Mouse (Mus musculus) spleen, embryonic (tissue): ENCODE measurements at regions not wholly inside any gene's neighbourhood (a gene's known extent, or its start where the extent isn't known, plus 50 kb on each side); places are given as distances from the start of the nearest gene placed in this dataset.

Source experiments
- CTCF ChIA-PET: fragments of 350-600 bp; sonication (Branson Sonifier 250); formaldehyde crosslinking; loops from one replicate; lab custom pipeline; 2022; lab: Charles Lee

DNA sequence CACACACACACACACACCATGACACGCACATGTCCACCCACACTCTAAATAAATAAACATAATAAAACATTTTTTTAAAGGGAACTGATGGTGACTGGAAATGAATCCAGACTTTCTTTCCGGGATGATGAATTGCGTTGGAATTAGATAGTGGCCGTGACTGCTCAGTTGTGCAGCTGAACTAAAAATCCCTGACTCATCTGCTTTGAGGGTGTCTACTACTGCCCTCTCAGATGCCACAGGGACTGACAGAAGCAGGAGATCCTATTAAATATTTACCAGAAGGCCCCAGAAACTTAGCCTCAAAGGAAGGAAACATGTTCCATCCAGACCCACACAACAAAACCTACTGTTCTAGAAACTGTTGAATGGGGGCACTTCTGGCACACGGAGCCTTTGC, 65.7 kb downstream of the Polr2m start:
- CTCF ChIA-PET, result no interaction called here

DNA sequence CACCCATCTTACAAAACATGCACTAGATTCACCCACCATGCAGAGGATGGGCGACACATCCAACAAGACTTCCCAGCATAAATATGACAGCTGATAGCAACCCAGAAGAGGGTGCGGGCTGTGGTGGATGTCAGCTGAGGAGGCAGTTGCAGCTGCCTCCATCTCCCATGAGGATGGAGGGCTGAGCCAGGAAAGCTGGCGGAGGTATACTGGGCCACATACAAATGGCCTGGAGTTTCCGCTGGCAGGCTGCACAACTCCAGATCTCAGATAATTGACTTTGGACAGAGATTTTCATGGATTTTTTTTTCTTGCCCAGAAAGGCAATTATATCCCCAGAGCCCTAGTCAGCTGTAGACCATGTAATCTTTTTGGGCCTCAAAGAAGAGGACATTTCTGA, 67.2 kb downstream of the Polr2m start:
- CTCF ChIA-PET, result no interaction called here

DNA sequence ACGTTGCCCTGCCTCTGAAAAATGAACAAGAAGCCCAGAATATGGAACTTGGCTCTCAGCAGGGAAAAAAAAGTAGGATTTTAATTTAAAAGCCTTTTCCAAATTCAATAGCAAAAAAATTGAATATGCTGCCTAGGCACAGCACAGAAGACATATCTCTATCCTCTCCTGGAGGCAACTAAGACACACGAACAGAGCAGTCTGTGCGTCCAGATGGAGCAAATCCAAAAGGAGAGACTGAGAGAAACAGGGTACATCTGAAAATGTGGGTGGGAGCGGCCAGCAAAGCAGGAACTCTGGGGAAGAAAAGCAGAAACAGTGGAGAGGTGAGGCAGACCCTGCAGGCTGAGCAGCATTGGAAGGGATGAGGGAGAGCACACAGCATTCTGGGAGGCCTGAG, 68.5 kb downstream of the Polr2m start:
- CTCF ChIA-PET, result no interaction called here

DNA sequence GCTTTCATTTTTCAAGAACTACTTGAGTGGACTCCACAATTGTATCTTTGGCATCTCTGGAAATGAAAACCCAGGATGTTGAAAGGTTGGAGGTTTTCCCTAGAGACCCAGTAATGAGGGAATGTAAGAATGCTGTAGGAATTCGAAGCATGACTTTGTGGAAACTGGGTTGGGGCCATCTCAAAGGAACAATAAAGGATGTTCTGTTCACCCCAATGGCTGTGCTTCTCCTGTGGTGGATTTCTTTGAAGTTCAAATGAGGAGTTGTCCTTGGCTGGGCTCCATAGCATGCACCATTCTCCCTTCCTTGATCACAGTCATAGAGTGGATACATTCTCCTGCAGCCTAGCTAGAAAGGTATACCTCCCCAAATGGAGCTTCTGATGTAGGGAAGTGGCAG, 74.6 kb downstream of the Polr2m start:
- CTCF ChIA-PET, result no interaction called here

DNA sequence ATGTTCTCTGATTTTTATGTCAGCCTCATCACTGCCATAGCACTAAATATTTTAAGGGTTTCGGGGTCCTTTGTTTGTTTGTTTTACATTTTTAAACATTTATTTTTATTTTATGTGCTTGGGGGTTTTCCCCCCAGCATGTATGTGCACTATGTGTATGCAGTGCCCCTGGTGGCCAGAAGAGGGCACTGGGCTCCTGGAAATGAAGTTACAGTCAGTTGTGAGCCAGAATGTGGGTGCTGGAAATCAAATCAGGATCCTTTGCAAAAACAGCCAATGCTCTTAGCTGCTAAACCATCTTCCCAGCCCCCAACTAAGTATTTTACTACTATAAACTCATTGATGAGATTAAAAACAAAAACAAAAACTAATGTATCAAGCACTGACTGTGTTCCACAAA, 75.8 kb downstream of the Polr2m start:
- CTCF ChIA-PET, result no interaction called here

DNA sequence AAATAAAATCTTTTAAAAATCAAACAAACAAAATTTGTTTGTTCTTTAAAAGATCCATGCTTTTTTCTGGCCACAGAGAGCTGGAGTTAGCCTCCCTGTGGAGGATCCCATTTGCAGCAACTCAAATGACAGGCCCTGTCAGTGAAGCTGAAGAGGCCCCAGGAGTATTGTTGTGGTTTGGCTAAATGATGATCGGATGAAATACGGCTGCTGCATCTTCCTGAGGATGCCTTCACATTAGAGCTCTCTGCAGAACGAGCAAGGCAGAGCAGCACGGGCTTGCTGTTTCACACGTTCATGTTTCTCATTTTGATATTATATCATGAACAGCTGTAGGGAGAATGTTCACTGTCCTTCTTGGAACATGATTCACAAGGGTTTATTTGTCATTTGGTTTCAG, 76.8 kb downstream of the Polr2m start:
- CTCF ChIA-PET, result interaction anchor here (0.7 kb wide), 1 partner anchor 1319 kb away, joined by 4 read pairs; no protein-coding TSS in a partner anchor

DNA sequence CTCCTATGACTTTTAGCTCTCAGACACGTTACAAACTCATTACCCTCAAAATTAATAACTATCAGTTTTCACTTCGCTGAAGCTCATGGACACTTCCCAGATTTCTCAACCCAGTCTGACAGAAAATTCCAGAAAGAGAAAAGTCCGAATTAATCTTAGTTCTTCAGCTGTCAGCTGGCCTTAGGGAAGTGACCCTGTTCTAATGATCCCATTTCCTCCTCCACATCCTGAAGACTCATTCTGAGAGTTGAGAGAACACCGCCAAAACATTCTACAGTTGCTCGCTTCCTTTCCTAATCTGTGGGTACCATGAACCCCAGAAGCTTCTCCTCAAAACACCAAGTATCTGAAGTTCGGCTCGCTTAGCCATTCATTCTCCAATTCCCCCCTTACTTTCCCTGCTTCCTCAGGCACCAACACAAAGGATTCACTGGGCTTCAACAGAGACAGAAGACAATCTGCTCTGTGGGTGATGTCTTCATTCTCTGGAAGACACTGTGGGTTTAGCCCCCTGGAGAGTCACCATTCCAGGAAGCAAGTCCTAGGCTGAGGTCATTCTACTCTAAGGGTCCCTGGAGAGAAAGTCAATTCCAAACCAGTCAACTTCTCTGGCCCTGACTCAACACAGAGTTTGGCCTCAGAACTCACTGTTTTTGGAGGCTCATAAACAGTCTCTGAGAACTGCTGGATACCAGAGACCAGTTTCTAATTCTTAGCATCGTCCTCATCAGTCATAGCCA, 81.2 kb downstream of the Polr2m start:
- CTCF ChIA-PET, result no interaction called here

DNA sequence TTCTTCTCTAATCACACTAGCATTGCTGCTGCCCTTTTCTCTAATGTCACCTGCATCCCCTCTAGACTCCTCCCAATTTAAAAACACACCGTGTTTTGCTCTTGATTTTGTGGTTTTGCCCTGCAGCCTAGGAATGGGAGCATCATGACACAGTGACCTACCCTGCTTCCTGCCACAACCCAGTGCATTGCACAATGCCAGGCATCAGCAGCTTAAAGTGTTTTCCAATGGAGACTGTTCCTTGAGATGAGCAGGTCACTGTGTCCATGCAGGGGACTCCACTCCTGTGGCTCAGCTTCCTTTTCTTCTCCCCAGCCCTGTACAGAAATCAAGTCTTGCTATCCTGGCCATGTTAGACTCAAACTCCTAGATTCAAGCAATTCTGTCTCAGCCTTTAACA, 84.1 kb downstream of the Polr2m start:
- CTCF ChIA-PET, result no interaction called here

DNA sequence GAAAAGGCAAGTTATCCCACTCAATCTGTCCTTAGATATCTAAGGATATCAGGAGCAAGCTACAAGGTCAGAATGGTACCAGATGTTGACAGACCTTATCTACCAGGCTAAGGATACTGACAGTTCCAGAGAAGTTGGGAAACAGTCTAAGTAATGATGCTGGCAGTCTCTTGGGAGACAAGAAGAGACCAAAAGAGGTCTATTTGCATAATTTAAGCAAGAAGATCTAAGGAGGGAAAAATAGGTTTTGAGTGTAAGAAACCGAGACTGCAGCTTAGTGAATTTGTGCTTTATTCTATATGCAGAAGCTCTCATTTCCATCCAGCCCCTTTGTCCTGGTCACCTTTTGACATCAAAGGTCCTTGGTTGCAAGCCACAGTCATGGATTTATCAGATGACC, 86.4 kb downstream of the Polr2m start:
- CTCF ChIA-PET, result no interaction called here

DNA sequence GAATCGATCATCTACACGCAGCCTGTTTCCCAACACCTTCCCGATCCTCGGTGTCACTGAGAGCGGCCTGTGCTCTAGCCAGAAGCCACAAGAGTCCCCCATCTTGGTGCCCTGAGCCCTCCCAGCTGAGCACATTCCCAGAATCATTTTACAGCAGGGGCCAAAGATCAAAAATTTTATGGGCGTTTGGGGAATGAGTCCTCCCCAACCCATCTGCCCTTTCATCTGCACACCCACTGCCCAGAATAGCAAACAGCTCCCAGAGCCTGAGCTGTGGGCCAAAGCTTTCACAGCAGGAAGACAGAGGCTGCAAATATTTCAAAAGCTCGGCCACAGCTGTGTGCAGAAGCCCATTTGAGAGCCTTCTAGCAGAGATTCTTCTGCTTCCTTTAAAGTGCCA, 89.0 kb downstream of the Polr2m start:
- CTCF ChIA-PET, result interaction anchor here (0.5 kb wide), 1 partner anchor 18 kb away, joined by 4 read pairs; no protein-coding TSS in a partner anchor

DNA sequence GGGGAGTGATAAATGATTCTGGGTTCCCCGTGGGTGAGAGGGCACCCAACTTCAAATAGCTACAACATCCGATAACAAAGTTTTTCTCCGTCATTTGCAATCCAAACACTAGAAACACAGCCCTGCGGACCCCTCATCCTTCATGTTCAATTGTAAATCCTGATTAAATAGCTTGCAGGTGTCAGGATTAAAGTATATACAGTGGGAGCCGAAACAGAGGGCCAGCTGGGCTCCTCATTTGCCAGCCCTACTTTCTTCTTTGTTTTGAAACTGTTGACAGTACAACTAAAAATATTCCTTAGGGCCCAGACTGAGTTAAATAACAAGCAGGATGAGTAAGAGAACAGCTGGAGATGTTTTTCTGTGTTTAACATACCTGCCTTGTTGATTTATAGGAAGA, 95.5 kb downstream of the Polr2m start:
- CTCF ChIA-PET, result no interaction called here

DNA sequence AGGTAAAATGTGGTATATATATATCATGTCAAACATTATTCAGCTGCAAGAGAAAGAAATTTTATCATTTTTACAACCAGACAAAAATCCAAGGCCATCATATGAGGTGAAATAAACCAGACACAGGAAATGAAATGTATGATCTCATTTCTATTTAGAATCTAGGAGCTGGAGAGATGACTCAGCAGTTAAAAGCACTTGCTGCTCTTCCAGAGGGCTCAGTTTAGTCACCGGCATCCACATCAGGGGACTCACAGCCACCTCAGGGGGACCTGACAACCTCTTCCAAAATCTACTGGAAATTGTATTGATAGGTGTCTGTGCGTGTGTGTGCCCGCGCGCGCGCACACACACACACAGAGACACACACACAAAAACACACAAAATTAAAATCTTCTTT, 98.3 kb downstream of the Polr2m start:
- CTCF ChIA-PET, result no interaction called here

DNA sequence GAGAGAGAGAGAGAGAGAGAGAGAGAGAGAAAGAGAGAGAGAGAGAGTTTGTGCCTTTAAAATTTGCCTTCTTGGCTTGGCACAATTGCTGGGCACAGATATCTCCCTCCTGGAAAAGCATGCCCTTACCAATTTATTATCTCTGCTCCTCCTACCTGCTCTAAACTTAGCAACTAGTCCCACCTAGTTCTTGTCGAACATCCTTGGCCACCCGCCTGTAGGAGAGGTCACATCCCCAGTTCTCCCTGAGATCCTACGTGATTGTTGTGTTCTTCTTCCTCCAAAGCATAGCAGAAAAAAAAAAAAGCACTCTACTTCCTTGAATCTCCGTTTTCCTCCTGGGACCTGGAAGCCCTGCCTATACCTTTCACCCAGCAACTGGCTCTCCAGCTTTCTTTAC, 101.8 kb downstream of the Polr2m start:
- CTCF ChIA-PET, result no interaction called here

DNA sequence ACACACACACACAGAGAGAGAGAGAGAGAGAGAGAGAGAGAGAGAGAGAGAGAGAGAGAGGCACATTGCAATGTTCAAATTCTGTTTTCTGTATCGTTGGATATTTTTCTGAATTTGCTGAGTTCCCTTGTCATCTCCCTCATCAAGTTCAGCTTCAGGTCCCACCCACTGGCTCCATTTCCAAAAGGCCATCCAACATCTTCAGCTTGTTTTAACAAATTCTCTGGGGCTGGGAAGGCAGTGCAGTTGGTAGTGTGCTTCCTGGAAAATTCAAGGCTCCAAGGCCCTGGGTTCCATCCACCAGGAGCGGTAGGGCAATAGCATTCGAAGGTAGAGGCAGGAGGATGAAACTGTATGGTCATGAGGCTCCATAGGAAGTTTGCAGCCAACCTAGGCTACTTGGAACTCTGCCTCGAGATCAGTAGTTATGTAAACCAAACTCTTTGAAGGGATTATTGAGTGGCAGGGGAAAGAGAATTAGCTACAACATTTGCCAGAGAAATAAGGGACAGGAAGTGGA, 105.9 kb downstream of the Polr2m start:
- CTCF ChIA-PET, result no interaction called here

DNA sequence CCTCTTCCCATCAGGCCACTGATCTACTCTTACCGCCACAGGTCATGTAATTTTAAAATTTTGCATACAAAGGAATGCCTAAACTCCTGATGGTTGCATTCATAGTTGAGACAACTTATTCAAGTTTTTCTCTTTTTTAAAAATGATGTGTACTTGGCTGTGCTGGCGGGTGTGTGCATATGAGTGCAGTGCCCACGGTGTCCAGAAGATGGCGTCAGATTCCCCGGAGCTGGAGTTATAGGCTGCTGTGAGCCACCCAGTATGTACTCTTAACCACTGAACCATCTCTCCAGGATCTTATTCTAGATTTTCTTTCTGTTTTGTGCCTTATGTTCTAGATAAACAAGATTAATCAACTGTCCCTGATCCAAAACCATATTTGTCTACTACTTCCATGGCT, 116.0 kb downstream of the Polr2m start:
- CTCF ChIA-PET, result no interaction called here

DNA sequence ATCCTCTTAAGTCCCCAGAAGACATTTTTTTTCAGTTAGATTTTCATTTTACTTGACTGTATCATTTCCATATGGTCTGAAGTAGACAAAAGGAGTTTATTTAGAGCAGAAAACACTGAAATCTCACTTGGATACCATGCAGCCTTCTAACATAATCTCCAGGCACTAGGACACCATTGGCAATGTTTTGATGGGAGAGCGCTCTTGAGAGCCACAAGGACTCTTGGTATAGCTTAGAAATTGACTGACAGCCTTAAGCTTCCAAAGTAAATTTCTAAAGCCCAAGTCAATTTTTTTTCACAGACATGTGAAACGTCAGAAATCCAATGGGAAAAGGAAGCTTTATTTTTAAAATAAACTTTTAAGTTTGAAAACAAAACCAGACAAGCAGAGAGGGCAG, 116.5 kb downstream of the Polr2m start:
- CTCF ChIA-PET, result no interaction called here

DNA sequence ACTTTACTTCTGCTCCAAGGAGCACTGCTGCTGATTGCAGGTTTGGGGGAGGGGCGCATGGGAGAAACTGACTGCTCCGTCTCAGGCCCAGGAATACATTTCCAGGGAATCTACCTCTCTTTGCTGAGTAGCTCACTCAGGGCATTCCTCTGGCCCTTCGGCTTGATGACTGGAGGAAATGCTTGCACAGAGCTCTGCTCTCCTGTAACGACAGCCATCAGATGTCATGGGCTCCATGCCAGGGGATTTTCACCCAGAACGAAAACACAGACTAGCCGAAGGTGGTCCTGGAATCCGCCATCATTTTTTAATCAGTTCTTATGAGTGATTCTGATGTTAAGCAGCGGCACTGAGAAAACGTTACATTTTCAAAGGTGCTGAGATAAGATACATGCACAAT, 119.2 kb downstream of the Polr2m start:
- CTCF ChIA-PET, result no interaction called here

DNA sequence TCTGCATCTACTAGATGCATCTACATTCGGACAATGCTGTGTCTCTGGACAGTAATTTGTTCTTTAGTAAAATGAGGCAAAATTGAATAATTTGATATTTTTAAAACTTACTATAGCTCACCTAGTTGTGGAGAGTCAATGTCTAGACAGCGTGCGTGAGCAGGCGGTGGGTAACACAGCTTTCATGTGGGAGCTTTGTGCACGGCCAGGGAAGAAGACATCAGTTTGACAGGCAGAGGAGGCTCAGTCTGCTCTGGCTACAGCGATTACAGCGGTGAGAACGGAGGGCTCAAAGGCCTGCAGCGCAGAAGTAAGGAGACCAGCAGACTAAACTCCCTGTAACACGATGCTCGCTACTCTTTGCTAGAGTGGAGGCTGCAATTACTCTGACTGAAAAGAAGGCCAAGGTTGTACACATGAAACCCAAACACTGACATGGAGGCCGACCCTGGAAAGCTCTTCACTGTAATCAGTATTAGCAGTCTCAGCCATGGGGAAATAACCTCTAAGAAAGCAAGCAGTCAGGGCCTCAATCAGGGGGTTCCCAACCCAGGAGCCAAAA, 120.5 kb downstream of the Polr2m start:
- CTCF ChIA-PET, result no interaction called here

DNA sequence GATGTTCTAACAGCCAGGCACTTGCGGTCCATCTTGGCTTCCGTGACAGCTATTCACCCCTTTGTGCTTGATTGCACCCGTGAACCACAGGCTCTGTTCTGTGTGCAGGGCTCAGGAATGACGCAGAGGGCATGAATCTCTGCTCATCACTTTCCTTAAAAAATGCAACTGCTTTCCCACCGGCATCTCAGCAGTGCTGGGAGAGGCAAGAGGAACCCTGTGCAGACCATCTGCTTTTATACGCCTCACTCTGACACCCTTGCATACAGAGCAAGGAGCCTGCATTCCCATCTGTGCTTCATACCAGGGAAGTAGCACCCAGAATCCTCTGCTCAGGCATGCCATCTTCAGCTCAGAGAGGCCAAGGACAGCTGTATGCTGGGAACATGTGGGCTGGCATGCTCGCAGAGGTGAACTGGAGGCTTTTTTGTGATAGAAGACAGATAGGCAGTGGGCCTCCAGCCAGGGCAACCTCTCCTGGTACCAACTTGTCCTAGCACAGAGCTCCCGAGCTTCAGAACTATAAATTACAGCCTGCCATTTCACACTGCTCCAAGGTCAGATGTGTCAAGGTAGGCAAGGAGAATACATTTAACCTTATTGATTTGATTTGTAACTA, 121.6 kb downstream of the Polr2m start:
- CTCF ChIA-PET, result no interaction called here

DNA sequence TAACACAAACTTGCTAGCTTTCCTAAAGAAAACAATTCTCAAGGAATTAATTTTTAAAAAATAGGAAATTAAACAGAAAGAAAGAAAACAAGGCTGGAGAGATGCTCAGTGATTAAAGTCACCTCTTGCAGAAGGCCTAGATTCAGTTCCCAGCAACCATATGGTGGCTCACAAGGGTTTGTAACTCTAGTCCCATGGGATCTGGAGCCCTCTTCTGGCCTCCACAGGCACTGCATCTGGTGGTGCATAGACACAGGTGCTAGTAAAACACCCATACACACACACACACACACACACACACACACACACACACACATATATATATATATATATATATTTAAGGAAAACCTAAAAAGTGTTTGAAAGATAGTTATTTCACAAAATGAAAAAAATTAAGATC, 123.3 kb downstream of the Polr2m start:
- CTCF ChIA-PET, result no interaction called here

DNA sequence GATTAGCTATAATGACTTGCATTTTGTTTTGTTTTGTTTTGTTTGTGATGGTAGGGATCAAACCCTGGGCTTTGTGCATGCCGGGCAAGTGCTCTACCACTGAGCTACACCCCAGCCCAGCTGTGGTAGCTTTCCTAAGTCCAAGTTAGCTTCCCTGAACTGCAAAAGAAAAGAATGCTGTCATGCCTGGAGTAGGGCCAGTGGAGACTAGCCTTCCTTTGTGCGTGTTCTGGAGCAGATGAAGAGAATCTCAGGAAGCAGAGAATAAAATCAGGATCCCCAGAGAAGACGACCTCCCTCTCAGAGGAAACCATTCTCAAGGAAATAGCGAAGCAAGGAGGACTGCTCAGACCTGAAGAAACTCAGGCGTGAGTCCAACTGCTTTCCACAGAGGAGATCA, 123.8 kb downstream of the Polr2m start:
- CTCF ChIA-PET, result no interaction called here

DNA sequence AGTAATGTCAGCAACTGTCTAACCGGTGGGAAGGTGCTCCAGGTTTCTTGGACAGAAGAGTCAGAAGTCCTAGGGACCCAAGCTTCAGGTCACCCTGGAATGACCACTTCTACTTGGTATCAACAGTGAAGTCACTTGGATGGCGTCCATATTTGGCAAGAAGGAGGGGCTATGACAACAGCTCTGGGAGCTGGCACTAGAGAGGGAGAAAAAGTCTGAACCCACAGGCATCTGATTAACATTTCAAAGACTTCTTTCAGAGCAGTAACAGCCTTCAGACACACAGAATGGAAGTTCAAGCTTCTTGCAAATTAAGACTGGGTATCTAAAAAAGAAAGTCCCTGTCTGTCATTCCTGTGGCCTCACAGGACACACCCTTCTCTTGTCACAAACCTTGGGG, 124.4 kb downstream of the Polr2m start:
- CTCF ChIA-PET, result no interaction called here

DNA sequence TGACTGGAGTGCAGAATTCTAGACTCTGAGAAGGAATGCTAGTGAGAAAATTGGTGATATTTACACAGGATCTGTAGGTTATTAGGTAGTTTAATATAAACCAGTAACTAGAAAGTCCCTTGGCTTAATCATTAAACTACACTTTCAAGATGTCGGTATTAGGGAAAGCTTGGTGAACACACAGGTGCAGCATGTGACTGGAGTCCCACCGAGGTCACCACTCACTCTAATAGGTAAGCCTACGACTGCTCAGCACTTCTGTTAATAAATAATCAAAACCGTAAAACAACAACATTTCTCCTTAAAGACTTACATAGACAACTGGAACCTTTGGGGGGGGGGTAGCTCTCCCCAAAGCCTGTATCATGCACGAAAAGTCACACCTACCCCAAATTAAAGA, 125.1 kb downstream of the Polr2m start:
- CTCF ChIA-PET, result no interaction called here
